Mouse (Mus musculus): Measurements from ENCODE around the gene Inpp5k.

DNA sequence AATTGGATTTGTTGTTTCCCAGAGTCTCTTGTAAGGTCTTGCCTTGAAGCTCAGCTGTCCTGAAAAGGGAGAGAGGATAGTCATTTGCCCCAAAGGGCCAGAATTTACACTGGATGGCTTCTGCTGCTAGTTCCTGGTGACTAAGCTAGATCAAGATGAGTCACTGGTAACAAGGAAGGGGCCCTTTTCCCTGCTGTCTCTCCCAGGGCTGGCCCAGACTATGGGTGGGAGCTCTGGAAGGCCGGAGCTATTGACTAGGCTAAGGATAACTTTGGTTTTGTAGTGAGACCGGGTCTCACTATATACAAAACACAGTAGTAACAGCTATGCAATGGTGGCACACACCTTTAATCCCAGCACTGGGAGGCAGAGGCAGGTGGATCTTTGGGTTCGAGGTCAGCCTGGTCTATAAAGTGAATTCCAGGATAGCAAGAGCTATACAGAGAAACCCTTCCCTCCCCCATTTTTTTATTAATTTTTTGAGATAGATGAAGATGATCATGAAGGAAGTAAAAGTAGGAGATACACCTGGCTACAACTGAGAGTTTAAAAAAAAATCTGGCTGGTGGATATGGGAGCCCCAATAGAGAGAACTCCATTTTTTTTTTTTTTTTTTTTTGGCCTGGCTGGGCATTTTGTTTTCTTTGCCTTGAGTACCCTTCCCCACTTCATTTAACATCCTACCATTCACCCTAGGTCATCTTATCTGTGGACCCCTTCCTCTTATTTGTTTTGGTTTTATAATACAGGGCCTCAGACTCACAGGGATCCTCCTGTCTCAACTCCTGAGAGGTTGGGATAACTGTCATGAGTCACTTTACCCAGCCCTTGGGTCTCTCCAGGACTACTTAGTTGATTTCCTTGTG lies 47.3 kb downstream of the Inpp5k start:
- TF ChIP-seq CTCF (IDR thresholded peaks at IDR 0.05; ENCODE audit: extremely low read depth, insufficient read depth, low read length) (no peak), POLR2A (IDR thresholded peaks at IDR 0.05; ENCODE audit: extremely low read depth, insufficient read depth, low read length) (no peak)

All from cortical plate, adult 2 months (tissue).